Mouse (Mus musculus) spleen, adult 10 weeks (tissue): ENCODE results near the gene Vps18. TPM values are rescaled to one million over a fixed set of nuclear protein-coding genes. Genes with fewer than 3 reads are reported as not detected.

ENCODE experiments used
- polyA plus RNA-seq: library from polyadenylated mRNA; stranded (reverse); fragments of 350-450 nt; fragmentation: Illumina TruSeq; extraction: RNeasy Lipid Tissue Mini Kit (QIAGEN cat#74804); gene quantifications from one replicate; pipeline ENCODE4 v1.2.3, GENCODE M21; 2015; ENCODE audit warnings: low replicate concordance; ENCODE audit not compliant: insufficient read depth

Gene Vps18
- 3.2 TPM for polyA plus RNA-seq

GRCm38 (mm10) chr2:119288270-119288882, at the start of gene Vps18:
Vps18 (plus strand) TSS chr2:119288740.

GRCm38 (mm10) chr2:119270643-119271331, 17.8 kb upstream of the Vps18 start, which contains the start of gene Rhov:
Rhov (minus strand) TSS chr2:119271272.

GRCm38 (mm10) chr2:119325568-119326143, 37.1 kb downstream of the Vps18 start, which contains the start of gene Dll4:
Dll4 (plus strand) TSS chr2:119325784.

Other genes with a start within 250 kb of the Vps18 start
- gene Knl1, start 241.6 kb upstream of the Vps18 start, polyA plus RNA-seq: 8.1 TPM
- gene Rad51, start 175.9 kb upstream of the Vps18 start, polyA plus RNA-seq: 8.7 TPM
- gene Rmdn3, start 131.7 kb upstream of the Vps18 start, polyA plus RNA-seq: 24.8 TPM
- gene Gchfr, start 121.0 kb upstream of the Vps18 start, polyA plus RNA-seq: not detected
- 0.29 TPM for gene Gm14137, start 114.2 kb upstream of the Vps18 start, polyA plus RNA-seq
- gene Zfyve19, start 80.1 kb upstream of the Vps18 start, polyA plus RNA-seq: 31.7 TPM
- 14.3 TPM for gene Dnajc17, start 79.9 kb upstream of the Vps18 start, polyA plus RNA-seq
- gene Ppp1r14d, start 58.8 kb upstream of the Vps18 start, polyA plus RNA-seq: not detected
- 7.3 TPM for gene Spint1, start 51.4 kb upstream of the Vps18 start, polyA plus RNA-seq
- not detected for gene Rhov, start 17.5 kb upstream of the Vps18 start, polyA plus RNA-seq
- 2.2 TPM for gene Dll4, start 37.0 kb downstream of the Vps18 start, polyA plus RNA-seq
- 0.33 TPM for gene Chac1, start 62.5 kb downstream of the Vps18 start, polyA plus RNA-seq
- gene Ino80, start 188.9 kb downstream of the Vps18 start, polyA plus RNA-seq: 29.0 TPM